Mouse (Mus musculus): ENCODE results near the gene Fndc3b.

The Fndc3b gene

GRCm38 (mm10) chr3:27710648-27711428 lies at the start of gene Fndc3b:
TSS of gene Fndc3b (minus strand) at chr3:27711307.
- peak; percentile 97 for DNase-seq (ENCODE audit: low read depth, low spot score)

GRCm38 (mm10) chr3:27760278-27760677 lies 49.2 kb upstream of the Fndc3b start:
- no peak for DNase-seq (ENCODE audit: low read depth, low spot score)

- no peak for DNase-seq (ENCODE audit: low read depth, low spot score)
Measured at GRCm38 (mm10) chr3:27758976-27759375, 47.9 kb upstream of the Fndc3b start.

- no peak for DNase-seq (ENCODE audit: low read depth, low spot score)
Measured at GRCm38 (mm10) chr3:27751657-27752056, 40.5 kb upstream of the Fndc3b start.

- no peak for DNase-seq (ENCODE audit: low read depth, low spot score)
Measured at GRCm38 (mm10) chr3:27751156-27751555, 40.0 kb upstream of the Fndc3b start.

GRCm38 (mm10) chr3:27745651-27746050 lies 34.5 kb upstream of the Fndc3b start:
- peak; percentile 56 for DNase-seq (ENCODE audit: low read depth, low spot score)

GRCm38 (mm10) chr3:27744754-27745153 lies 33.6 kb upstream of the Fndc3b start:
- peak; percentile 89 for DNase-seq (ENCODE audit: low read depth, low spot score)

GRCm38 (mm10) chr3:27743271-27744145 lies 32.4 kb upstream of the Fndc3b start:
- DNase-seq (ENCODE audit: low read depth, low spot score), result no peak

GRCm38 (mm10) chr3:27742124-27742523 lies 31.0 kb upstream of the Fndc3b start:
- DNase-seq (ENCODE audit: low read depth, low spot score), result no peak

- no peak for DNase-seq (ENCODE audit: low read depth, low spot score)
Measured at GRCm38 (mm10) chr3:27740136-27740535, 29.0 kb upstream of the Fndc3b start.

GRCm38 (mm10) chr3:27736180-27736579 lies 25.1 kb upstream of the Fndc3b start:
- peak; percentile 80 for DNase-seq (ENCODE audit: low read depth, low spot score)

- no peak for DNase-seq (ENCODE audit: low read depth, low spot score)
Measured at GRCm38 (mm10) chr3:27735113-27735512, 24.0 kb upstream of the Fndc3b start.

- DNase-seq (ENCODE audit: low read depth, low spot score), result no peak
Measured at GRCm38 (mm10) chr3:27728798-27729782, 18.0 kb upstream of the Fndc3b start.

- peak; percentile 24 for DNase-seq (ENCODE audit: low read depth, low spot score)
Measured at GRCm38 (mm10) chr3:27728176-27728575, 17.1 kb upstream of the Fndc3b start.

GRCm38 (mm10) chr3:27725752-27726151 lies 14.6 kb upstream of the Fndc3b start:
- no peak for DNase-seq (ENCODE audit: low read depth, low spot score)

GRCm38 (mm10) chr3:27724208-27724607 lies 13.1 kb upstream of the Fndc3b start:
- no peak for DNase-seq (ENCODE audit: low read depth, low spot score)

- no peak for DNase-seq (ENCODE audit: low read depth, low spot score)
Measured at GRCm38 (mm10) chr3:27718829-27719365, 7.8 kb upstream of the Fndc3b start.

GRCm38 (mm10) chr3:27713971-27714370 lies 2.9 kb upstream of the Fndc3b start:
- DNase-seq (ENCODE audit: low read depth, low spot score), result no peak

GRCm38 (mm10) chr3:27712421-27712820 lies 1.3 kb upstream of the Fndc3b start:
- DNase-seq (ENCODE audit: low read depth, low spot score), result no peak

GRCm38 (mm10) chr3:27709906-27710647 lies 1.0 kb downstream of the Fndc3b start:
- peak; percentile 21 for DNase-seq (ENCODE audit: low read depth, low spot score)
